In the genomic region with DNA sequence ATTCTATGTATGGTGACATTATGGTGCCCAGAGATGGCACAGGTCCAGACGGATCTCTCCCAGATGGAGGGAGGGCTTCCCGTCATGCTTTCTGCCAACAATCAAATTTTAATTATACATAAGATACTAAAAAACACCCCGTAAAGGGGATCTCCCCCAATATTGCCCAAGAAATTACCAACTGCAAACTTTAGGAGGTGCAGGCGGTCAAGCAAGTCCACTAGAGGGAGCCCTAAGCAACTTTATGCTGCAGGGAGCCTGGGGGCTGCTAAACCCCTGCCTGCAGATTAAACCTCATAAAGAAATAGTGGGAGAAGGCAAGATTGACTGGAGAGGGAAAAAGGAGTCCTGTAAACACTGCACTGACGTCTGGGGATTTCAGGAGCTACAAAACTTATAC, we compare ENCODE assay signal across 9 mouse cellular contexts. TPM values are rescaled to one million over a fixed set of nuclear protein-coding genes. Genes with fewer than 3 reads are reported as not detected.
DNase-seq lines count a peak whose midpoint lies in the region; ATAC-seq and TF ChIP-seq lines count a peak whose summit lies in the region.
"Had no signal": no experiment of that assay in that cellular context is flagged by ENCODE, and none has a peak within 500 bp of the region (broad histone marks: within the 10 kb centered on the region; RNA-seq: fewer than 3 reads in every experiment).

No protein-coding gene starts in this region.

- WGBS in liver, embryonic 11.5 days: 8% methylated on average over 5 of the region's 5 CpGs
- 11% methylated on average over 5 of the region's 5 CpGs for WGBS in bone marrow, adult 2 months
- 4% methylated on average over 5 of the region's 5 CpGs for WGBS in forebrain, postnatal 0 days
- 3% methylated on average over 5 of the region's 5 CpGs for WGBS in lung, postnatal 0 days

- no peak overlapping the region for H3K4me2 ChIP-seq in liver, embryonic 11.5 days
- no peak overlapping the region for H3K4me2 ChIP-seq in forebrain, postnatal 0 days (ENCODE audit: low read depth)
- H3K4me2 ChIP-seq in lung, postnatal 0 days (replicated peaks; ENCODE audit: low read depth, low read length): no peak overlapping the region
- H3K4me2 ChIP-seq: heart, embryonic 15.5 days had no signal

- H3K4me3 ChIP-seq in liver, embryonic 11.5 days (ENCODE audit: low read depth, low read length): no peak overlapping the region
- H3K4me3 ChIP-seq in bone marrow, adult 2 months (replicated peaks; ENCODE audit: control insufficient read depth, low read depth, low read length): no peak overlapping the region
- no peak overlapping the region for H3K4me3 ChIP-seq in forebrain, postnatal 0 days (ENCODE audit: low read depth, low read length)
- H3K4me3 ChIP-seq in lung, postnatal 0 days (ENCODE audit: low read depth, low read length): no peak overlapping the region
- H3K4me3 ChIP-seq: heart, embryonic 15.5 days had no signal

- H3K4me1 ChIP-seq in liver, embryonic 11.5 days (replicated peaks; ENCODE audit: control insufficient read depth, insufficient read depth, low read length): no peaks in the 10 kb centered on the region
- H3K4me1 ChIP-seq in bone marrow, adult 2 months (ENCODE audit: control insufficient read depth, insufficient read depth, low read length): no peaks in the 10 kb centered on the region; the same call in 1 of the 2 replicates
- H3K4me1 ChIP-seq in forebrain, postnatal 0 days (ENCODE audit: insufficient read depth): no peaks in the 10 kb centered on the region
- no peaks in the 10 kb centered on the region for H3K4me1 ChIP-seq in lung, postnatal 0 days (ENCODE audit: insufficient read depth, low read depth, low read length)

- no peak overlapping the region for H3K9ac ChIP-seq in liver, embryonic 11.5 days (ENCODE audit: low read depth, low read length)
- no peak overlapping the region for H3K9ac ChIP-seq in forebrain, postnatal 0 days
- no peak overlapping the region for H3K9ac ChIP-seq in lung, postnatal 0 days (replicated peaks; ENCODE audit: low read depth)
- H3K9ac ChIP-seq: heart, embryonic 15.5 days had no signal

- no peaks in the 10 kb centered on the region for H3K27me3 ChIP-seq in liver, embryonic 11.5 days (replicated peaks; ENCODE audit: control insufficient read depth, insufficient read depth, low read length)
- no peaks in the 10 kb centered on the region for H3K27me3 ChIP-seq in forebrain, postnatal 0 days (ENCODE audit: insufficient read depth, low read length)
- H3K27me3 ChIP-seq in lung, postnatal 0 days (replicated peaks; ENCODE audit: insufficient read depth, low read length): no peaks in the 10 kb centered on the region
- H3K27me3 ChIP-seq in splenic B cell, adult 2 months (ENCODE audit: control insufficient read depth, insufficient read depth, low read length, poor library complexity, severe bottlenecking): no peaks in the 10 kb centered on the region
- H3K27me3 ChIP-seq: heart, embryonic 15.5 days had no signal

- no peaks in the 10 kb centered on the region for H3K36me3 ChIP-seq in liver, embryonic 11.5 days (ENCODE audit: control insufficient read depth, insufficient read depth, low read length)
- H3K36me3 ChIP-seq in forebrain, postnatal 0 days (ENCODE audit: insufficient read depth): no peaks in the 10 kb centered on the region
- H3K36me3 ChIP-seq in lung, postnatal 0 days (ENCODE audit: insufficient read depth, low read length): no peaks in the 10 kb centered on the region
- H3K36me3 ChIP-seq in splenic B cell, adult 2 months (ENCODE audit: control insufficient read depth, insufficient read depth, low read length, poor library complexity, severe bottlenecking): no peaks in the 10 kb centered on the region
- H3K36me3 ChIP-seq: heart, embryonic 15.5 days had no signal

- H3K9me3 ChIP-seq in liver, embryonic 11.5 days (ENCODE audit: control insufficient read depth, low read length): no peaks in the 10 kb centered on the region
- no peaks in the 10 kb centered on the region for H3K9me3 ChIP-seq in forebrain, postnatal 0 days (ENCODE audit: low read length)
- H3K9me3 ChIP-seq in lung, postnatal 0 days (ENCODE audit: low read length): no peaks in the 10 kb centered on the region
- H3K9me3 ChIP-seq: heart, embryonic 15.5 days had no signal

- peak; percentile 44 to 62 for DNase-seq in cerebellum, adult 18-20 months
- DNase-seq in liver: peak; percentile 59
- no peak for DNase-seq in liver, embryonic 11.5 days (ENCODE audit: low spot score)
- DNase-seq in forebrain, postnatal 0 days: peak; percentile 82
- peak; percentile 66 for DNase-seq in lung, postnatal 0 days (ENCODE audit: low spot score)
- DNase-seq in splenic B cell, adult 2 months (ENCODE audit: low read depth, low spot score): peak; percentile 79

- peak; percentile 64 for TF ChIP-seq CTCF in bone marrow, adult 2 months (IDR thresholded peaks at IDR 0.05; ENCODE audit: control insufficient read depth, insufficient read depth, low read length)
- TF ChIP-seq CTCF in forebrain, postnatal 0 days (IDR thresholded peaks at IDR 0.05; ENCODE audit: low read depth): peak; percentile 87
- peak; percentile 81 for TF ChIP-seq CTCF in lung, postnatal 0 days (IDR thresholded peaks at IDR 0.05)

- no peak for ATAC-seq in cerebellum, adult (ENCODE audit: insufficient number of reproducible peaks, low FRiP score, low TSS enrichment)
- no peak for ATAC-seq in liver, embryonic 11.5 days (replicated peaks; ENCODE audit: low FRiP score)
- ATAC-seq in forebrain, postnatal 0 days: peak; percentile 69
- 0 out of 2 replicates have a peak, but pooled peaks have one; percentile 42 for ATAC-seq in lung, postnatal 0 days

- no peak for TF ChIP-seq EP300 in lung, postnatal 0 days (IDR thresholded peaks at IDR 0.05)

- no peak for TF ChIP-seq POLR2A in bone marrow, adult 2 months (IDR thresholded peaks at IDR 0.05; ENCODE audit: borderline replicate concordance, control insufficient read depth, low read depth, low read length)

- H3K27ac ChIP-seq in liver, embryonic 11.5 days (ENCODE audit: low read depth, low read length): no peak overlapping the region
- no peak overlapping the region for H3K27ac ChIP-seq in bone marrow, adult 2 months (ENCODE audit: control insufficient read depth, insufficient read depth, low read depth, low read length, poor library complexity)
- no peak overlapping the region for H3K27ac ChIP-seq in forebrain, postnatal 0 days (ENCODE audit: low read depth, low read length)
- H3K27ac ChIP-seq in lung, postnatal 0 days (ENCODE audit: low read length): no peak overlapping the region
- H3K27ac ChIP-seq: heart, embryonic 15.5 days had no signal

RNA-seq across cellular contexts. Expression of gene Ccdc153, which starts 1.0 kb away (rescaled TPM):
- not detected in 2 replicates for polyA plus RNA-seq in liver, embryonic 11.5 days (2014; fragmentation: Nextera tagmentation; extraction: Ambion mirVana)
- polyA plus RNA-seq in bone marrow, adult 2 months (2011; ENCODE audit: insufficient read depth, insufficient read length, low replicate concordance, missing spikeins): 1.4 TPM in 1 of 2 replicates, not detected in the other
- 3.5 and 7.8 TPM in 2 replicates for total RNA-seq in forebrain, postnatal 0 days (2014; rRNA removed)
- 5.0 and 7.0 TPM in 2 replicates for polyA plus RNA-seq in forebrain, postnatal 0 days (2015; fragmentation: Nextera tagmentation; extraction: Ambion mirVana)
- 59.6 and 60.0 TPM in 2 replicates for polyA plus RNA-seq in lung, postnatal 0 days (2015; fragmentation: Nextera tagmentation; extraction: Ambion mirVana)

RNA-seq across cellular contexts. Expression of gene Cbl, which starts 5.6 kb away (rescaled TPM):
- polyA plus RNA-seq in liver, embryonic 11.5 days (2014; fragmentation: Nextera tagmentation; extraction: Ambion mirVana): 12.0 and 12.7 TPM in 2 replicates
- 24.3 and 50.5 TPM in 2 replicates for polyA plus RNA-seq in bone marrow, adult 2 months (2011; ENCODE audit: insufficient read depth, insufficient read length, low replicate concordance, missing spikeins)
- 16.0 and 24.4 TPM in 2 replicates for total RNA-seq in forebrain, postnatal 0 days (2014; rRNA removed)
- polyA plus RNA-seq in forebrain, postnatal 0 days (2015; fragmentation: Nextera tagmentation; extraction: Ambion mirVana): 6.8 and 14.4 TPM in 2 replicates
- polyA plus RNA-seq in lung, postnatal 0 days (2015; fragmentation: Nextera tagmentation; extraction: Ambion mirVana): 6.8 and 9.3 TPM in 2 replicates

RNA-seq across cellular contexts. Expression of gene Pdzd3, which starts 11.8 kb away (rescaled TPM):
- polyA plus RNA-seq in liver, embryonic 11.5 days (2014; fragmentation: Nextera tagmentation; extraction: Ambion mirVana): 0.10 TPM in 1 of 2 replicates, not detected in the other
- 2.7 and 7.3 TPM in 2 replicates for polyA plus RNA-seq in bone marrow, adult 2 months (2011; ENCODE audit: insufficient read depth, insufficient read length, low replicate concordance, missing spikeins)
- total RNA-seq in forebrain, postnatal 0 days (2014; rRNA removed): 0.33 and 1.0 TPM in 2 replicates
- 0.43 and 1.0 TPM in 2 replicates for polyA plus RNA-seq in forebrain, postnatal 0 days (2015; fragmentation: Nextera tagmentation; extraction: Ambion mirVana)
- polyA plus RNA-seq in lung, postnatal 0 days (2015; fragmentation: Nextera tagmentation; extraction: Ambion mirVana): 0.13 TPM in 1 of 2 replicates, not detected in the other

RNA-seq across cellular contexts. Expression of gene Nlrx1, which starts 29.0 kb away (rescaled TPM):
- 4.3 and 4.9 TPM in 2 replicates for polyA plus RNA-seq in liver, embryonic 11.5 days (2014; fragmentation: Nextera tagmentation; extraction: Ambion mirVana)
- polyA plus RNA-seq in bone marrow, adult 2 months (2011; ENCODE audit: insufficient read depth, insufficient read length, low replicate concordance, missing spikeins): 11.6 and 25.0 TPM in 2 replicates
- 5.8 and 5.9 TPM in 2 replicates for total RNA-seq in forebrain, postnatal 0 days (2014; rRNA removed)
- polyA plus RNA-seq in forebrain, postnatal 0 days (2015; fragmentation: Nextera tagmentation; extraction: Ambion mirVana): 5.7 and 7.1 TPM in 2 replicates
- polyA plus RNA-seq in lung, postnatal 0 days (2015; fragmentation: Nextera tagmentation; extraction: Ambion mirVana): 9.4 and 10.1 TPM in 2 replicates

RNA-seq across cellular contexts. Expression of gene Abcg4, which starts 49.0 kb away (rescaled TPM):
- polyA plus RNA-seq in liver, embryonic 11.5 days (2014; fragmentation: Nextera tagmentation; extraction: Ambion mirVana): 11.6 and 13.8 TPM in 2 replicates
- polyA plus RNA-seq in bone marrow, adult 2 months (2011; ENCODE audit: insufficient read depth, insufficient read length, low replicate concordance, missing spikeins): 45.0 and 74.1 TPM in 2 replicates
- total RNA-seq in forebrain, postnatal 0 days (2014; rRNA removed): 30.6 and 45.2 TPM in 2 replicates
- polyA plus RNA-seq in forebrain, postnatal 0 days (2015; fragmentation: Nextera tagmentation; extraction: Ambion mirVana): 15.2 and 20.4 TPM in 2 replicates
- polyA plus RNA-seq in lung, postnatal 0 days (2015; fragmentation: Nextera tagmentation; extraction: Ambion mirVana): 0.47 and 0.63 TPM in 2 replicates

Comparison
In these comparisons a context has a peak if more than half of its experiments do, and no peak if none do; other contexts are left out.
1. ATAC-seq: peak in forebrain, postnatal 0 days (single experiment) and lung, postnatal 0 days (single experiment); none in cerebellum, adult (single experiment) and liver, embryonic 11.5 days (single experiment).
2. Peak in every context shown above with its lines, with median percentiles within 50 percentile points of each other: CTCF ChIP-seq.